Mouse (Mus musculus): ENCODE data around the gene Numa1.

- no peak for TF ChIP-seq POLR2A (IDR thresholded peaks at IDR 0.05; ENCODE audit: insufficient read depth, low read depth, low read length)
- no peak for TF ChIP-seq CTCF (IDR thresholded peaks at IDR 0.05)
- TF ChIP-seq EP300 (IDR thresholded peaks at IDR 0.05; ENCODE audit: insufficient read depth, low read depth, low read length): no peak
These were observed 77.9 kb downstream of the Numa1 start for GRCm38 (mm10) chr7:102011855-102012254.
